Mouse (Mus musculus): Measurements from ENCODE around the gene Wwc1.
"Not testable (repeated sequence)": the region's sequence is repeated elsewhere in the genome, so short reads cannot be mapped to it uniquely, and the experiment has no call there.

Wwc1 gene

GRCm38 (mm10) chr11:35837156-35838126 is 142.9 kb downstream of the Wwc1 start:
- DNase-seq (ENCODE audit: low read depth) = peak; percentile 31

GRCm38 (mm10) chr11:35834022-35834760 is 146.1 kb downstream of the Wwc1 start, which contains the start of gene Rars:
Gene Rars, minus strand, starts transcription at chr11:35834506.
- peak; percentile 98 for DNase-seq (ENCODE audit: low read depth)

GRCm38 (mm10) chr11:35833270-35833669 is 147.1 kb downstream of the Wwc1 start:
- no peak for DNase-seq (ENCODE audit: low read depth)

GRCm38 (mm10) chr11:35832139-35832538 is 148.2 kb downstream of the Wwc1 start:
- DNase-seq (ENCODE audit: low read depth) = no peak

GRCm38 (mm10) chr11:35827714-35828113 is 152.6 kb downstream of the Wwc1 start:
- DNase-seq (ENCODE audit: low read depth) = no peak

- no peak for DNase-seq (ENCODE audit: low read depth)
These were observed 164.0 kb downstream of the Wwc1 start for GRCm38 (mm10) chr11:35816316-35816715.

GRCm38 (mm10) chr11:35811458-35811857 is 168.9 kb downstream of the Wwc1 start:
- DNase-seq (ENCODE audit: low read depth) = no peak

GRCm38 (mm10) chr11:35801332-35801731 is 179.0 kb downstream of the Wwc1 start:
- no peak for DNase-seq (ENCODE audit: low read depth)

GRCm38 (mm10) chr11:35798874-35799273 is 181.5 kb downstream of the Wwc1 start, which contains the start of gene Fbll1:
Gene Fbll1, minus strand, starts transcription at chr11:35798884.
- DNase-seq (ENCODE audit: low read depth) = peak; percentile 44

- DNase-seq (ENCODE audit: low read depth) = no peak
These were observed 181.9 kb downstream of the Wwc1 start for GRCm38 (mm10) chr11:35798495-35798820.

- DNase-seq (ENCODE audit: low read depth) = peak; percentile 10
These were observed 182.4 kb downstream of the Wwc1 start for GRCm38 (mm10) chr11:35797751-35798494.

- DNase-seq (ENCODE audit: low read depth) = not testable (repeated sequence)
These were observed 187.5 kb downstream of the Wwc1 start for GRCm38 (mm10) chr11:35792800-35793199.

- DNase-seq (ENCODE audit: low read depth) = no peak
These were observed 191.9 kb downstream of the Wwc1 start for GRCm38 (mm10) chr11:35788443-35788842.
